Mouse (Mus musculus) brain, embryonic 14.5 days (tissue): ENCODE measurements around the gene Gm11027.

Experiments used
- CTCF ChIP-seq: fragments of 200-500 bp; IDR thresholded peaks from 2 replicates; pipeline ENCODE4 v1.5.1; 2012; ENCODE audit warnings: inconsistent platforms, mild to moderate bottlenecking, moderate library complexity, borderline replicate concordance; ENCODE audit not compliant: insufficient read depth, insufficient read length; ENCODE audit errors: extremely low read depth
- POLR2A ChIP-seq: fragments of 200-500 bp; IDR thresholded peaks from 2 replicates; pipeline ENCODE4 v1.6.1; 2012; ENCODE audit warnings: mild to moderate bottlenecking, inconsistent platforms, borderline replicate concordance; ENCODE audit not compliant: poor library complexity, insufficient read depth, insufficient read length, severe bottlenecking; ENCODE audit errors: extremely low read depth

DNA sequence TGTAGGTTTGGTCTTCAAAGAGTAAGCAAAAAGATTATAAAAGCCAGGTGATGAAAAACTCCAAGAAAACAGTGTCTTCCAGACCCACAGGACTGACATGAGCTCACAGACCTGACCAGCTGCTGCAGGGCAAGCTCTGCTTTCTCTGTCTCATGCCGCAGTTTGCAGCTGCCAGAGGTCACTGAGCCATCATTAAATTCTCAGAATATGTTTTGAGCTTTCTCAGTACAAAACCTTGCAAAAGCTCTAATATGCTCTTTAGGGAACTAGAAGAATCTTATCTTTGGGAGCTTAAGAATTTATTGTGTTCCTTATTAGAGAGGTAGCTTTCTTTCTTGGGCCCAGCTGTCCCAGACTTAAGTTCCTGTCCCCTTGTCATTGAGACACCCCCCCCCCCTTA is 30.9 kb downstream of the Gm11027 start:
- TF ChIP-seq CTCF = no peak
- TF ChIP-seq POLR2A = no peak
